Mouse (Mus musculus): Measurements from ENCODE around the gene Grk4. TPM values are rescaled to one million over a fixed set of nuclear protein-coding genes. Genes with fewer than 3 reads are reported as not detected.

Grk4 gene
- polyA plus RNA-seq, 1 experiment from 2014 or later, result 3.5 TPM

GRCm38 (mm10) chr5:34800292-34800953 lies 140.2 kb downstream of the Grk4 start:
- Histone ChIP-seq H3K9me3 (ENCODE audit: control insufficient read depth, low read length) (no peaks in the 10 kb centered on the region), H3K4me1 (ENCODE audit: control insufficient read depth, insufficient read depth, low read depth, low read length) (no peaks in the 10 kb centered on the region), H3K27ac (ENCODE audit: low read depth, low read length) (no peak overlapping the region), H3K9ac (ENCODE audit: low read depth, low read length) (no peak overlapping the region), H3K4me3 (ENCODE audit: low read length) (no peak overlapping the region), H3K4me2 (ENCODE audit: low read length) (no peak overlapping the region), H3K36me3 (ENCODE audit: control insufficient read depth, insufficient read depth, low read length) (peaks cover 30% of the 10 kb centered on the region), H3K27me3 (replicated peaks; ENCODE audit: control insufficient read depth, insufficient read depth, low read length) (no peaks in the 10 kb centered on the region)
- ATAC-seq, result no peak
- 96% methylated on average over 5 of the region's 5 CpGs for WGBS

MicroRNAs within 50 kb of the gene (microRNA counts, 519-probe panel; counts per million panel counts)
- microRNA mmu-miR-467g, result 2,236 counts per million, percentile 48 among the panel's probes with 10 or more counts

Small RNA genes within 50 kb of the gene (microRNA-seq; reads per million reads assigned to microRNA genes)
- not detected for gene Mir467g

Other genes starting within 250 kb of the Grk4 start
- 15.1 and 15.4 TPM in 2 replicates for gene Tnip2, start 146.4 kb upstream of the Grk4 start, polyA plus RNA-seq (2015; fragmentation: Nextera tagmentation; extraction: Ambion mirVana)
- 17.1 and 25.5 TPM in 2 replicates for gene Sh3bp2, start 134.5 kb upstream of the Grk4 start, polyA plus RNA-seq (2015; fragmentation: Nextera tagmentation; extraction: Ambion mirVana)
- gene Add1, start 86.7 kb upstream of the Grk4 start, polyA plus RNA-seq (2015; fragmentation: Nextera tagmentation; extraction: Ambion mirVana), result 224 and 241 TPM in 2 replicates
- gene Mfsd10, start 23.2 kb upstream of the Grk4 start, polyA plus RNA-seq (2015; fragmentation: Nextera tagmentation; extraction: Ambion mirVana), result 106 and 109 TPM in 2 replicates
- gene Nop14, start 231 bp upstream of the Grk4 start, polyA plus RNA-seq (2015; fragmentation: Nextera tagmentation; extraction: Ambion mirVana), result 20.4 and 21.2 TPM in 2 replicates
- gene Htt, start 101.4 kb downstream of the Grk4 start, polyA plus RNA-seq (2015; fragmentation: Nextera tagmentation; extraction: Ambion mirVana), result 11.9 and 12.1 TPM in 2 replicates
- gene Msantd1, start 247.6 kb downstream of the Grk4 start, polyA plus RNA-seq (2015; fragmentation: Nextera tagmentation; extraction: Ambion mirVana), result 6.1 and 6.9 TPM in 2 replicates